Mouse (Mus musculus): ENCODE results near the gene Ttll4.

The Ttll4 gene

GRCm38 (mm10) chr1:74661448-74662195, at the start of gene Ttll4:
Gene Ttll4, plus strand, starts transcription at chr1:74661745.
- peak; percentile 87 to 92 for DNase-seq (ENCODE audit: low spot score in 2 of 2)

GRCm38 (mm10) chr1:74624183-74624582, 37.4 kb upstream of the Ttll4 start:
- no peak for DNase-seq (ENCODE audit: low spot score in 2 of 2)

GRCm38 (mm10) chr1:74626076-74626475, 35.5 kb upstream of the Ttll4 start:
- no peak for DNase-seq (ENCODE audit: low spot score in 2 of 2)

- DNase-seq (ENCODE audit: low spot score in 2 of 2), result no peak
Observed at GRCm38 (mm10) chr1:74628001-74628400, 33.5 kb upstream of the Ttll4 start.

GRCm38 (mm10) chr1:74632734-74633133, 28.8 kb upstream of the Ttll4 start:
- no peak for DNase-seq (ENCODE audit: low spot score in 2 of 2)

- no peak for DNase-seq (ENCODE audit: low spot score in 2 of 2)
Observed at GRCm38 (mm10) chr1:74643524-74643923, 18.0 kb upstream of the Ttll4 start.

GRCm38 (mm10) chr1:74643926-74644325, 17.6 kb upstream of the Ttll4 start:
- DNase-seq (ENCODE audit: low spot score in 2 of 2), result no peak

- no peak for DNase-seq (ENCODE audit: low spot score in 2 of 2)
Observed at GRCm38 (mm10) chr1:74662253-74662865, 814 bp downstream of the Ttll4 start.

- DNase-seq (ENCODE audit: low spot score in 2 of 2), result no peak
Observed at GRCm38 (mm10) chr1:74665153-74665552, 3.6 kb downstream of the Ttll4 start.

- DNase-seq (ENCODE audit: low spot score in 2 of 2), result no peak
Observed at GRCm38 (mm10) chr1:74668371-74668770, 6.8 kb downstream of the Ttll4 start.

GRCm38 (mm10) chr1:74672731-74673130, 11.2 kb downstream of the Ttll4 start:
- no peak for DNase-seq (ENCODE audit: low spot score in 2 of 2)

- DNase-seq (ENCODE audit: low spot score in 2 of 2), result no peak
Observed at GRCm38 (mm10) chr1:74676863-74677262, 15.3 kb downstream of the Ttll4 start.

- DNase-seq (ENCODE audit: low spot score in 2 of 2), result no peak
Observed at GRCm38 (mm10) chr1:74677843-74678242, 16.3 kb downstream of the Ttll4 start.

- no peak for DNase-seq (ENCODE audit: low spot score in 2 of 2)
Observed at GRCm38 (mm10) chr1:74687131-74687530, 25.6 kb downstream of the Ttll4 start.

GRCm38 (mm10) chr1:74693891-74694583, 32.5 kb downstream of the Ttll4 start:
- DNase-seq (ENCODE audit: low spot score in 2 of 2), result no peak

GRCm38 (mm10) chr1:74695836-74696235, 34.3 kb downstream of the Ttll4 start:
- no peak for DNase-seq (ENCODE audit: low spot score in 2 of 2)

GRCm38 (mm10) chr1:74697416-74697815, 35.9 kb downstream of the Ttll4 start:
- DNase-seq (ENCODE audit: low spot score in 2 of 2), result no peak

GRCm38 (mm10) chr1:74698353-74698752, 36.8 kb downstream of the Ttll4 start:
- DNase-seq (ENCODE audit: low spot score in 2 of 2), result no peak

GRCm38 (mm10) chr1:74698791-74699190, 37.2 kb downstream of the Ttll4 start:
- DNase-seq (ENCODE audit: low spot score in 2 of 2), result no peak

- DNase-seq (ENCODE audit: low spot score in 2 of 2), result no peak
Observed at GRCm38 (mm10) chr1:74702142-74702553, 40.6 kb downstream of the Ttll4 start.

- no peak for DNase-seq (ENCODE audit: low spot score in 2 of 2)
Observed at GRCm38 (mm10) chr1:74704156-74704555, 42.6 kb downstream of the Ttll4 start.

- no peak for DNase-seq (ENCODE audit: low spot score in 2 of 2)
Observed at GRCm38 (mm10) chr1:74705016-74705415, 43.5 kb downstream of the Ttll4 start.

- DNase-seq (ENCODE audit: low spot score in 2 of 2), result no peak
Observed at GRCm38 (mm10) chr1:74709566-74709965, 48.0 kb downstream of the Ttll4 start.

Measured in frontal cortex, postnatal 36 days (tissue).